Mouse (Mus musculus) C2C12 (cell line): ENCODE results near the gene Olfr48.

ENCODE experiments used
- CTCF ChIP-seq: IDR thresholded peaks from one replicate; pipeline ENCODE4 v1.5.1; 2011; ENCODE audit not compliant: control insufficient read depth, insufficient read depth, insufficient read length
- MAX ChIP-seq: IDR thresholded peaks from one replicate; pipeline ENCODE4 v1.6.1; 2011; ENCODE audit warnings: mild to moderate bottlenecking, control low read depth
- MYOD1 ChIP-seq: IDR thresholded peaks from one replicate; pipeline ENCODE4 v1.6.1; 2011; ENCODE audit warnings: low read depth; ENCODE audit not compliant: control insufficient read depth, insufficient read length
- USF1 ChIP-seq: IDR thresholded peaks from one replicate; pipeline ENCODE4 v1.6.1; 2011; ENCODE audit warnings: low read depth, mild to moderate bottlenecking, control low read depth, moderate library complexity

- TF ChIP-seq USF1 (no peak), CTCF (no peak), MAX (no peak), MYOD1 (no peak)
Observed at GRCm38 (mm10) chr2:89820216-89820615, 27.8 kb downstream of the Olfr48 start.
